Mouse (Mus musculus): ENCODE measurements around the gene Pfdn4. TPM values are rescaled to one million over a fixed set of nuclear protein-coding genes. Genes with fewer than 3 reads are reported as not detected.

Gene Pfdn4
- polyA plus RNA-seq, 1 experiment from 2014 or later = 128 TPM

DNA sequence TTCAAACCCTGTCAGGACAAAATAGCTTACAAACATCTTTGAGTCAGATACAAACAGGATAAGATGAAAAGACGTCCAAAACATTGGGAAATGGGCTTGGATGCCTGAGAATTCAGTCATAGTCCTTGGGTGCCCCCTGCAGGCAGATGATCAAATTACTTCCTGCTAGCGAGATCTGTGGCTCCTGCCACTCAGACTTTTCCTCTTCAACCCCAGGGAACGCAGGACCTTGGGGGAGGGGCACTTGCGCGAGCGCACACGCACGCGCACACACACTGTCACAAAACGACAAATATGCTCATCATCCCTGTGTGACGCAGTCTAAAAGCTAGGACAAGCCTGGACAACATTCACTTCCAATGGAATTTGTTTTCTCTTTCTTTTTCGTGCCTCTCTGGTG, 12.6 kb downstream of the Pfdn4 start:
- DNase-seq (ENCODE audit: low spot score) (peak; percentile 87), ATAC-seq (ENCODE audit: insufficient read depth, low FRiP score, low TSS enrichment) (no peak)
- WGBS = 5% methylated on average over 12 of the region's 12 CpGs
- Histone ChIP-seq H3K4me1 (ENCODE audit: control insufficient read depth, insufficient read depth, low read length) (peaks cover 13% of the 10 kb centered on the region), H3K36me3 (ENCODE audit: control insufficient read depth, insufficient read depth, low read length) (no peaks in the 10 kb centered on the region), H3K4me3 (ENCODE audit: low read depth, low read length) (peak overlapping the region; percentile 3; the same call in 1 of the 2 replicates), H3K27ac (ENCODE audit: low read depth, low read length) (no peak overlapping the region), H3K9me3 (ENCODE audit: control insufficient read depth, low read length) (no peaks in the 10 kb centered on the region), H3K4me2 (ENCODE audit: low read depth) (peak overlapping the region; percentile 36), H3K9ac (ENCODE audit: low read length) (no peak overlapping the region), H3K27me3 (ENCODE audit: control insufficient read depth, insufficient read depth, low read length) (no peaks in the 10 kb centered on the region)

DNA sequence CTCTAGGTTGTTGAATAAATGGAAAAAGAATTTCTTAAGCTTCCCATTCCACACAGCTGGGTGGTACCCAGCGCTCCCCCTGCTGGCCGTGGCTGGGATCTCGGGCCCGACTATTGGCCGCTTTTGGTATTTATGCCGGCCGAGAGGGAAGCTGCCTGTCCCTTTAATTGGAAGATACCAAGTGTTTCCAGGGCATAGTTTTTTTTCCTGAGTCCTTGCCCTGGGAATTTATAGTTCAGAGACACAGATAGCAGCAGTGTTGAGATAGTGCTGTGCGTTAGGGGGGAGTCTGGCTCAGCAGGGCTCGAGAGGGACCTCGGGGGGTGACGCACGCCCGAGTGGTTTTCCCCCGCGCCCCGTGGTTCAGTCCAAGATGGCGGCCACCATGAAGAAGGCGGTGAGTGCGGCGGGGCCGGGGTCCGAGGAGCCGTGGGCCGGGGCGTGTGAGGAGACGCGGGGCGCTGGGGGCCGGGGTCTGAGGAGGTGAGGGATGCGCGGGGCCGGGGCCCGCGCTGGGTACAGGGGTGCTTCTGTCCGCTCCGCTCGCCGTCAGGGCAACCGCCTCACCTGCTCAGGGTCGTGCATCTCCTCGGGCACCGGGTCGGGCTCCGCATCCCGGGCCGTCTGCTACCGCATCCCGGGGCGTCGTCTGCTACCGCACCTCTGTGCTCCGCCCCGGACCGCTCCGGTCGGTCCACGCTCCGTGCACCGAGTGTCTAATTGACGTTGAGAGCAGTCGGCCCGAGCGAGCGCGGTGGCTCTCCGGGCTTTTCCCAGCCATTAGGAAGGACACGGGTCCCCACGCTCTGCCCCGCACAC, 15.1 kb downstream of the Pfdn4 start:
- ATAC-seq (ENCODE audit: insufficient read depth, low FRiP score, low TSS enrichment) = peak; percentile 66

DNA sequence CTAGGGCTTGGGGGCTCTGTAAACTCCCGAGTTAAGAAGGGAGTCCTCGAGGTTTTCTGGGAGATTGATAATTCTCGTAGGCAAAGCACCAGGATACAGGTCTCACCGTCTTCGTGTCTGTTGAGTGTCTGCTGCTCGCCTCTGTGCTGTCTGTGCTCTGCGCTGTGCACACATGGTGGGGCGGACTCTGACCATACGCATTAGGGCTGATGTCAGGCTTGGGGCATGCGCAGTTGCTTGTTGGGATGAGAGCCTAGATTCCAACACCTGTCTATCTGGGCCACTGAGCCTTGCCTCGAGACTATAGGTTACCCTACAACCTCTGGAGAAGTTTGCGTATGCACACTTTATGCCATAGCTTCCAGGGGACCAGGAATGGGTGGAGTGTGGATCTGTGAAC, 17.5 kb downstream of the Pfdn4 start:
- ATAC-seq (ENCODE audit: insufficient read depth, low FRiP score, low TSS enrichment) = no peak
- no peaks in the 10 kb centered on the region for H3K27me3 ChIP-seq (ENCODE audit: control insufficient read depth, insufficient read depth, low read length)
- peaks cover 13% of the 10 kb centered on the region for H3K4me1 ChIP-seq (ENCODE audit: control insufficient read depth, insufficient read depth, low read length)
- H3K4me3 ChIP-seq (ENCODE audit: low read depth, low read length) = no peak overlapping the region
- no peak overlapping the region for H3K27ac ChIP-seq (ENCODE audit: low read depth, low read length)
- peaks cover 4% of the 10 kb centered on the region for H3K36me3 ChIP-seq (ENCODE audit: control insufficient read depth, insufficient read depth, low read length)
- no peak overlapping the region for H3K4me2 ChIP-seq (ENCODE audit: low read depth)
- 0 out of 2 replicates have a peak overlapping the region, but pooled peaks have one; percentile 10 for H3K9ac ChIP-seq (ENCODE audit: low read length)
- WGBS = 94% methylated on average over 12 of the region's 12 CpGs
- H3K9me3 ChIP-seq (ENCODE audit: control insufficient read depth, low read length) = no peaks in the 10 kb centered on the region
- no peak for DNase-seq (ENCODE audit: low spot score)

More for the DNA sequence above, 15.1 kb downstream of the Pfdn4 start:
- under 1% methylated on average over 47 of the region's 69 CpGs for WGBS
- Histone ChIP-seq H3K9me3 (ENCODE audit: control insufficient read depth, low read length) (no peaks in the 10 kb centered on the region), H3K4me1 (ENCODE audit: control insufficient read depth, insufficient read depth, low read length) (peaks cover 13% of the 10 kb centered on the region), H3K27ac (ENCODE audit: low read depth, low read length) (peak overlapping the region; percentile 78), H3K9ac (ENCODE audit: low read length) (peak overlapping the region; percentile 95), H3K36me3 (ENCODE audit: control insufficient read depth, insufficient read depth, low read length) (no peaks in the 10 kb centered on the region), H3K4me2 (ENCODE audit: low read depth) (peak overlapping the region; percentile 57), H3K27me3 (ENCODE audit: control insufficient read depth, insufficient read depth, low read length) (no peaks in the 10 kb centered on the region), H3K4me3 (ENCODE audit: low read depth, low read length) (peak overlapping the region; percentile 94)
- peak; percentile 92 for DNase-seq (ENCODE audit: low spot score)

DNA sequence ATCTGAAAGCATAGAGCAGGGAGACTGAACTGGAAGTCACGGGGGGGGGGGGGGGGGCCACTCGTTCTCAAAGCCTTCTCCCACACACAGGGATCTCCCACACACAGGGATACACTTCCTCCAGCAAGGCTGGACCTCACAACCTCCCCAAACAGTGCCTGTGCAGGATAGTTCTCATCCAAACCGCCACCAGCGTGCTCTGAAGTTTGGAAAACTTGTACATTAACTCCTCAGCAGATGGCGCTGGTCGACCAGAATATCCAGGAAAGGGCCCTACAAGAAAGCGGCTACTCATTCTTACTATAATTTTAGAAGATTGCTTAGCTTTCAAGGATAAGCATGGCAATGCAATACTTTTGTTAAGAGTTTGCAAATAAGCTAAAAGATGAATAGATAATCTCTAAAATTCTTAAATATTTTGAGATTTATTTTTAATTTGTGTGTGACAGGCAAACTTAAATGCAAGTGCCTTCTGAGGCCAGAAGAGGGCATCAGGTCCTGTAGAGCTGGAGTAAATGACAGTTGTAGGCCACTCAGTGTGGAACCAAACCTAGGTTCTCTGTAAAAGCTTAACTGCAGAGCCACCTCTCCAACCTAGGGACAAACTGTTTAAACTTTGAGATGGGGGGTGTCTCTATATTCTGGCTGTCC, 24.2 kb downstream of the Pfdn4 start:
- no peak overlapping the region for H3K27ac ChIP-seq (ENCODE audit: low read depth, low read length)
- ATAC-seq (ENCODE audit: insufficient read depth, low FRiP score, low TSS enrichment) (peak; percentile 60), DNase-seq (ENCODE audit: low spot score) (peak; percentile 75)
- H3K27me3 ChIP-seq (ENCODE audit: control insufficient read depth, insufficient read depth, low read length) = no peaks in the 10 kb centered on the region
- H3K4me1 ChIP-seq (ENCODE audit: control insufficient read depth, insufficient read depth, low read length) = no peaks in the 10 kb centered on the region
- H3K36me3 ChIP-seq (ENCODE audit: control insufficient read depth, insufficient read depth, low read length) = peaks cover 4% of the 10 kb centered on the region
- no peak overlapping the region for H3K4me2 ChIP-seq (ENCODE audit: low read depth)
- no peak overlapping the region for H3K9ac ChIP-seq (ENCODE audit: low read length)
- H3K4me3 ChIP-seq (ENCODE audit: low read depth, low read length) = no peak overlapping the region
- H3K9me3 ChIP-seq (ENCODE audit: control insufficient read depth, low read length) = no peaks in the 10 kb centered on the region
- 14% methylated on average over 7 of the region's 7 CpGs for WGBS

DNA sequence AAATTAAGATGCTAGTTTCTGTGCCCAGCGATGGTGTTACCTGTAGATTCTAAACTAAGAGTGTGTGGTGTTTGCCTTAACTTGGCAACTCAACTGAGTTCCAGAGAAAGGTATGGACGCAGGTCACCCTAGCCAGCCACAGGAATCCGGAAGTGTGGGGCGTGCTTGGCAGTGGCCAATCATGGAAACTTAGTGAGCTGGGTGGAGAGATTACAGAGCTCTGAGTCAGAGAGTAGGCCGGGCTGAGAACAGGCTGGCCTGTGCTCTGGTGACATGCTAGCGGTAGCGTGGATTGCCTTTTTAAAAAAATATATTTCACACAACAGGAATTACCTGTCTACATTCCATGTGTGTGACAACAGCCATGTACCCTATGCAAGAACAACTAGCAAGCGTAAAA, 30.3 kb downstream of the Pfdn4 start:
- H3K4me1 ChIP-seq (ENCODE audit: control insufficient read depth, insufficient read depth, low read length) = no peaks in the 10 kb centered on the region
- WGBS = 95% methylated on average over 8 of the region's 8 CpGs
- no peak overlapping the region for H3K27ac ChIP-seq (ENCODE audit: low read depth, low read length)
- H3K27me3 ChIP-seq (ENCODE audit: control insufficient read depth, insufficient read depth, low read length) = no peaks in the 10 kb centered on the region
- no peaks in the 10 kb centered on the region for H3K9me3 ChIP-seq (ENCODE audit: control insufficient read depth, low read length)
- DNase-seq (ENCODE audit: low spot score) (no peak), ATAC-seq (ENCODE audit: insufficient read depth, low FRiP score, low TSS enrichment) (no peak)
- H3K36me3 ChIP-seq (ENCODE audit: control insufficient read depth, insufficient read depth, low read length) = no peaks in the 10 kb centered on the region
- no peak overlapping the region for H3K4me2 ChIP-seq (ENCODE audit: low read depth)
- H3K4me3 ChIP-seq (ENCODE audit: low read depth, low read length) = no peak overlapping the region
- H3K9ac ChIP-seq (ENCODE audit: low read length) = no peak overlapping the region

DNA sequence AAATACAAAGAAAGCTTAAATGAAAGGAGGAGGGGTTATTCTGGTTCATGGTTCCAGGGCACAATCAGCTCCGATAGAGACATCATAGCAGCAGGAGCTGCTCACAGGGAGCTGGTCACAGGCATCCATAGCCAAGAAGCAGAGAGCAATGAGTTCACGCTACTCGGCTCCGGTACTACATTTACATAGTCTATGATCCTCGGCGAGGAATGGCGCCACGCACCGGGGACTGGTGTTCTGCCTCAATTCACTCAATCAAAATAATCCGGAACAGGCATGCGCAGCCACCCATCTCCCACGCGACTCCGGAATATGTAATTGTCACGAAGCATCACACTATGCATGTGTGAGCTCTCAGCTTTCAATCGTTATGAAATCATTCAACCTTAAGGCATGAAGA, 31.8 kb downstream of the Pfdn4 start:
- ATAC-seq (ENCODE audit: insufficient read depth, low FRiP score, low TSS enrichment) (no peak), DNase-seq (ENCODE audit: low spot score) (no peak)
- Histone ChIP-seq H3K4me2 (ENCODE audit: low read depth) (no peak overlapping the region), H3K36me3 (ENCODE audit: control insufficient read depth, insufficient read depth, low read length) (no peaks in the 10 kb centered on the region), H3K4me1 (ENCODE audit: control insufficient read depth, insufficient read depth, low read length) (no peaks in the 10 kb centered on the region), H3K9me3 (ENCODE audit: control insufficient read depth, low read length) (no peaks in the 10 kb centered on the region), H3K4me3 (ENCODE audit: low read depth, low read length) (no peak overlapping the region), H3K27me3 (ENCODE audit: control insufficient read depth, insufficient read depth, low read length) (no peaks in the 10 kb centered on the region), H3K27ac (ENCODE audit: low read depth, low read length) (no peak overlapping the region), H3K9ac (ENCODE audit: low read length) (no peak overlapping the region)
- WGBS = 88% methylated on average over 16 of the region's 16 CpGs

DNA sequence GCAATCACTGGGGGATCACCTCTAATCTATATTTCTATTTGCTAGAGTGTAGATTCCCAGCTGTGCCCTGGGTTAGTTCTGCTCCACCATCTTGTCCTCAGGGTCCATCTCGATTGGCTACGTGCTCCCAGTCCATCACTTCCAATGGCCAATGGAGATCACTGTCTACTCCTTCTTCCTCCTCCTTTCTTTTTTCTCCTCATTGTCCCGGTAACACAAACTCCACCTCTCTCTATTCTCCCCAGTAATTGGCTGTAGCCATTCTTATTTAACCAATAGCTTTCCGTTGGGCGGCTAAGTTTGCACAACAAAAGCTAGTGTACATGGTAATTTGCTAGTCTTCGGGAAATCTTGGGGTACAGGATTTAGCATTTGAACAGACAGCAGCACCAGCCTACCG, 33.5 kb downstream of the Pfdn4 start:
- no peak for DNase-seq (ENCODE audit: low spot score)
- WGBS = 83% methylated on average over 7 of the region's 7 CpGs
- no peak for ATAC-seq (ENCODE audit: insufficient read depth, low FRiP score, low TSS enrichment)
- no peak overlapping the region for H3K27ac ChIP-seq (ENCODE audit: low read depth, low read length)
- no peak overlapping the region for H3K4me2 ChIP-seq (ENCODE audit: low read depth)
- no peaks in the 10 kb centered on the region for H3K36me3 ChIP-seq (ENCODE audit: control insufficient read depth, insufficient read depth, low read length)
- H3K4me1 ChIP-seq (ENCODE audit: control insufficient read depth, insufficient read depth, low read length) = no peaks in the 10 kb centered on the region
- H3K9me3 ChIP-seq (ENCODE audit: control insufficient read depth, low read length) = no peaks in the 10 kb centered on the region
- H3K4me3 ChIP-seq (ENCODE audit: low read depth, low read length) = no peak overlapping the region
- no peak overlapping the region for H3K9ac ChIP-seq (ENCODE audit: low read length)
- no peaks in the 10 kb centered on the region for H3K27me3 ChIP-seq (ENCODE audit: control insufficient read depth, insufficient read depth, low read length)

- H3K9ac ChIP-seq (ENCODE audit: low read length) = no peak overlapping the region
- 92% methylated on average over 3 of the region's 3 CpGs for WGBS
Observed at GRCm38 (mm10) chr2:170530256-170530655, 34.0 kb downstream of the Pfdn4 start.

More at GRCm38 (mm10) chr2:170530256-170530655, 34.0 kb downstream of the Pfdn4 start:
- no peaks in the 10 kb centered on the region for H3K4me1 ChIP-seq (ENCODE audit: control insufficient read depth, insufficient read depth, low read length)
- no peaks in the 10 kb centered on the region for H3K27me3 ChIP-seq (ENCODE audit: control insufficient read depth, insufficient read depth, low read length)
- no peaks in the 10 kb centered on the region for H3K9me3 ChIP-seq (ENCODE audit: control insufficient read depth, low read length)
- no peak overlapping the region for H3K4me2 ChIP-seq (ENCODE audit: low read depth)
- DNase-seq (ENCODE audit: low spot score) = no peak
- H3K27ac ChIP-seq (ENCODE audit: low read depth, low read length) = no peak overlapping the region
- no peak overlapping the region for H3K4me3 ChIP-seq (ENCODE audit: low read depth, low read length)
- ATAC-seq (ENCODE audit: insufficient read depth, low FRiP score, low TSS enrichment) = no peak
- H3K36me3 ChIP-seq (ENCODE audit: control insufficient read depth, insufficient read depth, low read length) = no peaks in the 10 kb centered on the region

Measured in neural tube, embryonic 11.5 days (tissue).